Mouse (Mus musculus) limb, embryonic 11.5 days (tissue): Measurements from ENCODE around the gene Igsf8. TPM values are rescaled to one million over a fixed set of nuclear protein-coding genes. Genes with fewer than 3 reads are reported as not detected.
A peak's percentile ranks its signal among the peaks of the same experiment; 100 is the strongest.

Experiments used
- ATAC-seq: fragments of 200-750 bp; cut with Nextera tagmentation; 2 replicates; pipeline ENCODE4 v1.8.0; 2017; ENCODE audit warnings: low read depth; ENCODE audit not compliant: insufficient number of reproducible peaks, low FRiP score, low TSS enrichment
- DNase-seq: peaks from one replicate; pipeline ENCODE4 v3.0.0-alpha.2; 2015; ENCODE audit warnings: low spot score
- H3K27ac ChIP-seq: fragments of 300-500 bp; sonication (generic); replicated peaks from 2 replicates; pipeline ENCODE4 v1.5.1; 2014; ENCODE audit warnings: low read depth, mild to moderate bottlenecking, low read length
- H3K27me3 ChIP-seq: fragments of 300-500 bp; sonication (generic); 2 replicates; pipeline ENCODE4 v1.6.1; 2014; ENCODE audit warnings: mild to moderate bottlenecking, low read length, mixed read lengths; ENCODE audit not compliant: control insufficient read depth, insufficient read depth
- H3K36me3 ChIP-seq: fragments of 300-500 bp; sonication (generic); 2 replicates; pipeline ENCODE4 v1.6.1; 2014; ENCODE audit warnings: mild to moderate bottlenecking, low read length, moderate library complexity, mixed read lengths; ENCODE audit not compliant: control insufficient read depth, insufficient read depth
- H3K4me1 ChIP-seq: fragments of 300-500 bp; sonication (generic); 2 replicates; pipeline ENCODE4 v1.6.1; 2014; ENCODE audit warnings: low read length, mixed read lengths; ENCODE audit not compliant: control insufficient read depth, insufficient read depth
- H3K4me2 ChIP-seq: fragments of 300-500 bp; sonication (generic); 2 replicates; pipeline ENCODE4 v1.6.1; 2014; ENCODE audit warnings: low read depth, mild to moderate bottlenecking, moderate library complexity; ENCODE audit not compliant: severe bottlenecking
- H3K4me3 ChIP-seq: fragments of 300-500 bp; sonication (generic); 2 replicates; pipeline ENCODE4 v1.5.1; 2014; ENCODE audit warnings: low read depth, low read length
- H3K9ac ChIP-seq: fragments of 300-500 bp; sonication (generic); 2 replicates; pipeline ENCODE4 v1.6.1; 2014; ENCODE audit warnings: mild to moderate bottlenecking, low read length
- H3K9me3 ChIP-seq: fragments of 300-500 bp; sonication (generic); 2 replicates; pipeline ENCODE4 v1.6.1; 2016; ENCODE audit warnings: low read length; ENCODE audit not compliant: control insufficient read depth
- WGBS: fragments of 180-500 bp; shearing (Covaris S2); extraction: QIAGEN DNeasy Blood & Tissue Kit; methylation state at CpG from one replicate; pipeline ENCODE4 v1.1.7; 2014; 5-methylcytosine and 5-hydroxymethylcytosine counted together
- polyA plus RNA-seq: library from polyadenylated mRNA; unstranded; fragments of >200 nt; fragmentation: Nextera tagmentation; extraction: Ambion mirVana; gene quantifications from 2 replicates; pipeline ENCODE4 v1.2.1, GENCODE M21; 2014

Igsf8 gene
- polyA plus RNA-seq, 1 experiment from 2014 or later, result 35.4 TPM

DNA sequence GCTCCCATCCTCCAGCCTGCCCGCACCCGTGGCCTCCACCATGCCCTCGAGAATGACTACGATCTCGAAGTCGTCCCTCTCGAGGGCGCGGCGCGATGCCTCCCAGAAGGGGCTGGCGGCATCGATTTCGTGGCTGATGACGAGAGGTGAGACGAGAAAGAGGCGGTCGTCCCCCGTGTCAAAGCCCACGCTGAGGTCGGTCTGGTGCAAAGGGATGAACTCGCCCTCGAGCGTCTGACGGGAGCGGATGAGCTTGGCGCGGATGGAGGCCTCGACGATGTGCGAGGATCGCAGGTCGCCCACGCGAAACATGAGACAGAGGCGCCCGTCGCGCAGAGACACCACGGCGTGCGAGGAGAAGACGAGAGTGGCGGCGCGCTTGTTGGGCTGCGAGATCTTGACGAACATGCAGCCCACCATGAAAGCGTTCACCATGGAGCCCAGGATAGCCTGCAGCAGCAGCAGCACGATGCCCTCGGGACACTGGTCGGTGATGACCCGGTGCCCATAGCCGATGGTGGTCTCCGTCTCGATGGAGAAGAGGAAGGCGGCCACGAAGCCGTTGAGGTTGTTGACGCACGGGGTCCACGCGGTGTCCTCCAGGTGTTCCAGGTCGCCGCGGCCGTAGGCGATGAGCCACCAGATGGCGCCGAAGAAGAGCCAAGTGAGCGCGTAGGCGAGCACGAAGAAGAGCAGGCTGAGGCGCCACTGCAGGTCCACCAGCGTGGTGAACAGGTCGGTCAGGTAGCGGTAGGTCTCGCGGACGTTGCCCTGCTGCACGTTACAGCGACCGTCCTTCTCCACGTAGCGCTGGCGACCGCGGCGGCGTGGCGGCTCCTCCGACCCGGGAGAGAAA lies 64.5 kb downstream of the Igsf8 start:
- H3K27ac ChIP-seq, result no peak overlapping the region
- whole genome bisulfite sequencing, result 20% methylated on average over 94 of the region's 94 CpGs
- H3K4me3 ChIP-seq, result peak overlapping the region; percentile 31
- ATAC-seq, result no peak
- H3K9ac ChIP-seq, result peak overlapping the region; percentile 12; the same call in 1 of the 2 replicates
- H3K36me3 ChIP-seq, result no peaks in the 10 kb centered on the region; the same call in 1 of the 2 replicates
- DNase-seq, result peak; percentile 81
- no peaks in the 10 kb centered on the region for H3K9me3 ChIP-seq
- H3K27me3 ChIP-seq, result peaks cover 42% of the 10 kb centered on the region
- peaks cover 5% of the 10 kb centered on the region for H3K4me1 ChIP-seq
- peak overlapping the region; percentile 72 for H3K4me2 ChIP-seq

DNA sequence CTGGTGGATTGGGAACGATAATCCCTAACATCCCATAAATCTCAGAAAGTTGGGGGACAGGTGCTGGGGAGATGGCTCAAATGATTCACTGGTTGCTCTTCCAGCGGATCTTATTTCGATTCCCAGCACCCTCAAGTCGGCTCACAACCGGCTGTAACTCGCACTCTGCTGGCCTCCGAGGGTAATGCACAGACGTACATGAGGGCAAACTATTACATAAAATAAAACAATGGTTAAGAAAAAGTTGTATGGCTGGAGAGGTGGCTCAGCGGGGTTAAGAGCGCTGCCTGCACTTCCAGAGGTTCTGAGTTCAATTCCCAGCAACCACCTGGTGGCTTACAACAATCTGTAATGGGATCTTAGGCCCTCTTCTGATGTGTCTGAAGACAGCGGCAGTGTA lies 65.2 kb downstream of the Igsf8 start:
- Histone ChIP-seq H3K4me1 (peaks cover 5% of the 10 kb centered on the region), H3K9me3 (no peaks in the 10 kb centered on the region), H3K4me2 (no peak overlapping the region; the same call in 1 of the 2 replicates), H3K4me3 (peak overlapping the region; percentile 31), H3K9ac (no peak overlapping the region), H3K27ac (no peak overlapping the region), H3K36me3 (no peaks in the 10 kb centered on the region; the same call in 1 of the 2 replicates), H3K27me3 (peaks cover 42% of the 10 kb centered on the region)
- DNase-seq (no peak), ATAC-seq (no peak)
- WGBS, result 51% methylated on average over 11 of the region's 11 CpGs

DNA sequence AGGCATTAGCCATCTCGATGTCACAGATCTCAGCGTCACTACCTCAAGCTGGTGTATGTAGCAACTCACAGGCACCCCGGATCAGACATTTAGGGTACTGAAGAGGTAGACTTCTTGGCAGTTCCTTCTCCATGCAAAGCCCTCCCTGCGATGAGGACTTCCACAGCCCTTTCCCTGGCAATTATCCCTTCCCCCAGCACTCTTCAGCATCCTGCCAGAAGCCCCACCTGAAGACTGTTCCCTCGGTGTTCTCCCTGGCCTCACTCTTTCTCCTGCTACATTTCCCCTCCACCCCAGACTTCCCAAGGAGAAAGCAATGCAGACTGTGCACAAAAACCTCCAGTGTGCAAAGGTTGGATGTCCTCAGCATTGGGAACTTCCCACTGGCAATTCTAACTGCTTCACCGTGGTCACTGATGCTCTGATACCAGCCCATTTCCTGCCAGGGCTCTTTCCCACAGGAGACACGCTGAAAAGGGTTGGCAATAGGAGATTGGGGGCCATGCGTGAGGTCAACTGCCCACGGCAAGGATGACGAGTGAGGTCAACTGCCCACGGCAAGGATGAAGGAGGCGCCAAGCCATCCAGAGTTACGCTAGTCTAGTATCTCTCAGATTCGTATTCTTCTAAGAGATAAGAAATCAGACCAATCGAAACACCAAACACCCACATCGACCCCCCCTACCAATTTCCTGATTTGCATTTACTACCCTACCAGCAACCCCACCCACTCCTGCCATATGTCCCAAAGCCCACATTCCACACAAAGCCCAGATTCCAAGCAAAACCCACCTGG lies 66.0 kb downstream of the Igsf8 start:
- Histone ChIP-seq H3K9me3 (no peaks in the 10 kb centered on the region), H3K27me3 (peaks cover 42% of the 10 kb centered on the region), H3K9ac (no peak overlapping the region), H3K36me3 (no peaks in the 10 kb centered on the region; the same call in 1 of the 2 replicates), H3K4me2 (no peak overlapping the region), H3K4me3 (no peak overlapping the region), H3K27ac (no peak overlapping the region), H3K4me1 (peaks cover 5% of the 10 kb centered on the region)
- 87% methylated on average over 16 of the region's 16 CpGs for WGBS
- no peak for ATAC-seq
- no peak for DNase-seq

DNA sequence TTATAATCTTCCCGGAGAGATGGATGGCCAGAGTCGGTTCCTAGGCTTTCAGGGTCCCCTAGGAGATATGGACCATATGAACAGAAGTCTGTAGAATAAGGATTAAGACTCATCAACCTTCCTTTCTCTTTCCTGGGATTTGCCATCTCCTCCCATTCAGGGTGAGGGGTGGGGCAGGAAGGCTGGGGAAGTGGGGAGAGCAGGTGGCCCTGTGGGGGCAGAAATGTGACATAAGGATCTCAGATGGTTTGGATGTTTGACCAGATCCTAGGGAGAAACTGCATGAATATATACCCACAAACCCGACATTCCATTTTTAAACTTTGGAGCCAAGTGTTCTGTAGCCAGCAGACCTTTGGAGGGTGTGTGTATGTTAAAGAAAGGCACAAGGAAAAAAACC lies 66.6 kb downstream of the Igsf8 start:
- Histone ChIP-seq H3K9me3 (no peaks in the 10 kb centered on the region), H3K4me3 (no peak overlapping the region), H3K4me1 (peaks cover 5% of the 10 kb centered on the region), H3K4me2 (no peak overlapping the region), H3K9ac (no peak overlapping the region), H3K27me3 (peaks cover 42% of the 10 kb centered on the region), H3K27ac (no peak overlapping the region), H3K36me3 (no peaks in the 10 kb centered on the region; the same call in 1 of the 2 replicates)
- DNase-seq (no peak), ATAC-seq (no peak)
- WGBS, result 78% methylated on average over 3 of the region's 3 CpGs

DNA sequence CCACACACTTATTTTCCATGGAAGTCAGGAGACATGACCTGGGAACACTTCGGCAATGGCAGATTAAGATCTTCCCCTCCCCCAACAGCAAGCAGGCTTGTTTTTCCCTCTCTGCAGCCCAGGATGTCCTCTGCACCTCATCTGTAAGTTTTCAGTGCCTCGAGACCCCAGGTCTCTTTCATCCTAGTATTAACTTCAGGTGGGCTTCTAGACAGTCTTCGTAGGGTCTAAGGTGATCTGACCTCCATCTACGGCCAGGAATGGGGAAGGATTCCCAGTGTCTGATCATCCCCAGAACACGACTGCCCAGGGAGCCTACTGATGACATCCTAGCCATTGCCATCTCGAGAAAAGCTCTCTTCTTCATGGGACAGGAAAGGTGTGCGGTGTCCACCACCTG lies 67.0 kb downstream of the Igsf8 start:
- no peak for ATAC-seq
- peaks cover 42% of the 10 kb centered on the region for H3K27me3 ChIP-seq
- no peak overlapping the region for H3K4me3 ChIP-seq
- H3K4me2 ChIP-seq, result no peak overlapping the region
- H3K9ac ChIP-seq, result no peak overlapping the region
- H3K9me3 ChIP-seq, result no peaks in the 10 kb centered on the region
- H3K36me3 ChIP-seq, result no peaks in the 10 kb centered on the region; the same call in 1 of the 2 replicates
- DNase-seq, result no peak
- 87% methylated on average over 7 of the region's 7 CpGs for WGBS
- no peak overlapping the region for H3K27ac ChIP-seq
- peaks cover 5% of the 10 kb centered on the region for H3K4me1 ChIP-seq

DNA sequence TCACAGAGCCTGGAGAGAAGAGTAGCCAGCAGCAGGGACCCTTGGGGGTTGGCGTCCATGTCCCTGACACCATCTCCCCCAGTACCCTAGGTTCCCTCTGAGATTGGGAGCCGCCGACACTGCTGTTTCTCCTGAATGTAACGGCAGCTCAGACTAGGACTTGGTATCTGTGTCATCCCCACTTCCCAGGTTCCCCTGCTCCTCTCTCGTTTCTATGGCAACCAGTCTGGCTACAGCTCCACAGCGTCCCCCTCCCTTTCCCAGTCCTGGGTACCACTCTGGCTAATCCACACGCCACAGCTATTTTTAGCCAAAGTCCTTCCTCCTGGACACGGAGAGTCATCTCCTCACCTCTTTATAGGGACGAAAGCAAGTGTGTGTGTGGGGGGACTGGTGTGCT lies 67.7 kb downstream of the Igsf8 start, which contains the start of gene Kcnj9:
TSS of gene Kcnj9 (minus strand) at position 188 of the 400 bp plus-strand sequence.
- Histone ChIP-seq H3K27me3 (peaks cover 42% of the 10 kb centered on the region), H3K4me2 (no peak within 1 kb of the TSS), H3K9ac (no peak within 1 kb of the TSS), H3K36me3 (no peaks in the 10 kb centered on the region; the same call in 1 of the 2 replicates), H3K9me3 (no peaks in the 10 kb centered on the region), H3K4me3 (no peak within 1 kb of the TSS), H3K4me1 (peaks cover 5% of the 10 kb centered on the region), H3K27ac (no peak within 1 kb of the TSS)
- ATAC-seq, result no peak
- 41% methylated on average over 9 of the region's 9 CpGs for WGBS
- no peak for DNase-seq

DNA sequence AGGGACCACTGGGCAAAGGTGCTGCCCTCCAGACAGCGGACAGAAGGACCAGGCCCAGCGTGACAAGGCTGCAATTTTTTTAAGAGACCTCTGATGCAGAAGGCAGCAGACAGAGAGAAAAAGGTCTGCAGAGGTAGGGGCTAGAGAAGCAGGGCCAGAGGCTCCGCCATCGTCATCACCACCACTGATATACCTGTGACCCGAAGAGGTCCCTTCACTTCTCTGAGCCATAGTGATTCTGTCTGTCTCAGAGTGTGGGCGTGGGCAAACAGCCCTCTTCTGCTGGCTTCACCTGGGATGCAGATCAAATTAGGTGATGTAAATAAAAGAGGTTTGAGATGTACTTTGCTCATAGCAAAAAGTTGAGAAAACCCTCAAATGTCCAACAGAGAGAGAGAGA lies 68.2 kb downstream of the Igsf8 start:
- no peaks in the 10 kb centered on the region for H3K9me3 ChIP-seq

DNA sequence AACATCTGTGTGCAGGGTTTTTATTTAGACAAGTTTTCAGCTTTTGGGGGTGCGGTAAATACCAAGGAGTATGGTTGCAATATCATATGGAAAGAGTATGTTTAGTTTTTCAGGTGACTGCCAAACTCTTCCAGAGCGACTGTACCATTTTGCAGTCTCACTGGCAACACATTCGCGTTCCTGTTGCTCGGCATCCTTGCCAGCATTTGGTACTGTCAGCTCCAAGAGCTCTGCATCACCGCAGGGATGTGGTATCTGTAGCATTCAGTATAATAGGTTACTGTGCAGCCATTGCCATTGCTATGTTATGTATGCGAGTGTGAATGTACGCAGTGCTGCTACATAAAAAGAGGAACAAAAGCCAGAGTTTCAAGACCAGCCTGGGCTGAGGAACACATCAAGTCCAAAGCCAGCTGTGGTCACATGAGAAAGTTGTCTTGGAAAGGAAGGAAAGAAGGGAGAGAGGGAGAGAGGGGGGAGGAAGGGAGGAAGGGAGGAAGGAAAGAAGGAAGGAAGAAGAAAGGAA lies 70.0 kb downstream of the Igsf8 start:
- Histone ChIP-seq H3K27ac (no peak overlapping the region), H3K27me3 (peaks cover 26% of the 10 kb centered on the region), H3K36me3 (no peaks in the 10 kb centered on the region), H3K9ac (no peak overlapping the region), H3K4me2 (no peak overlapping the region), H3K9me3 (no peaks in the 10 kb centered on the region), H3K4me3 (no peak overlapping the region), H3K4me1 (no peaks in the 10 kb centered on the region)
- no peak for DNase-seq
- 80% methylated on average over 8 of the region's 8 CpGs for WGBS
- no peak for ATAC-seq

More for the DNA sequence above, 68.2 kb downstream of the Igsf8 start:
- H3K27me3 ChIP-seq, result peaks cover 42% of the 10 kb centered on the region
- DNase-seq (no peak), ATAC-seq (no peak)
- no peak overlapping the region for H3K9ac ChIP-seq
- H3K36me3 ChIP-seq, result no peaks in the 10 kb centered on the region; the same call in 1 of the 2 replicates
- no peak overlapping the region for H3K4me3 ChIP-seq
- H3K27ac ChIP-seq, result no peak overlapping the region
- WGBS, result 77% methylated on average over 6 of the region's 6 CpGs
- no peak overlapping the region for H3K4me2 ChIP-seq
- peaks cover 5% of the 10 kb centered on the region for H3K4me1 ChIP-seq
